Mouse (Mus musculus) adrenal gland, postnatal 36 days (tissue): ENCODE results near the gene Psmd1. TPM values are rescaled to one million over a fixed set of nuclear protein-coding genes. Genes with fewer than 3 reads are reported as not detected.
"Not testable (repeated sequence)": the region's sequence is repeated elsewhere in the genome, so short reads cannot be mapped to it uniquely, and the experiment has no call there.

Experiments used
- DNase-seq, 2 experiments: peaks; one replicate each; pipeline ENCODE4 v3.0.0; 2021; ENCODE audit warnings: mixed read lengths in 1 of 2
- long read RNA-seq, 2 experiments: library from polyadenylated mRNA; stranded (forward); transcript quantifications; one replicate each; pipeline ENCODE4 v2.0.0; 2021; ENCODE audit warnings: borderline sequencing depth in 2 of 2
- total RNA-seq, 2 experiments: library from RNA; stranded (reverse); gene quantifications; 2 replicates each; pipeline ENCODE4 v1.2.3; 2021

Gene Psmd1
- 100 to 1,000 TPM; 122 to 128 TPM for total RNA-seq
- long read RNA-seq, experiment 1, transcript Psmd1-201 (25 exons, 3,112 nt), result major isoform, 10 of 151 reads
- long read RNA-seq, experiment 1, partial matches to known transcripts, result 135 of 151 reads
- long read RNA-seq, experiment 1, other reads (novel, unspliced or antisense), result 6 of 151 reads
- long read RNA-seq, experiment 2, transcript Psmd1-201 (25 exons, 3,112 nt), result major isoform, 35 of 49 reads
- long read RNA-seq, experiment 2, partial matches to known transcripts, result 13 of 49 reads
- long read RNA-seq, experiment 2, other reads (novel, unspliced or antisense), result 1 of 49 reads

DNA sequence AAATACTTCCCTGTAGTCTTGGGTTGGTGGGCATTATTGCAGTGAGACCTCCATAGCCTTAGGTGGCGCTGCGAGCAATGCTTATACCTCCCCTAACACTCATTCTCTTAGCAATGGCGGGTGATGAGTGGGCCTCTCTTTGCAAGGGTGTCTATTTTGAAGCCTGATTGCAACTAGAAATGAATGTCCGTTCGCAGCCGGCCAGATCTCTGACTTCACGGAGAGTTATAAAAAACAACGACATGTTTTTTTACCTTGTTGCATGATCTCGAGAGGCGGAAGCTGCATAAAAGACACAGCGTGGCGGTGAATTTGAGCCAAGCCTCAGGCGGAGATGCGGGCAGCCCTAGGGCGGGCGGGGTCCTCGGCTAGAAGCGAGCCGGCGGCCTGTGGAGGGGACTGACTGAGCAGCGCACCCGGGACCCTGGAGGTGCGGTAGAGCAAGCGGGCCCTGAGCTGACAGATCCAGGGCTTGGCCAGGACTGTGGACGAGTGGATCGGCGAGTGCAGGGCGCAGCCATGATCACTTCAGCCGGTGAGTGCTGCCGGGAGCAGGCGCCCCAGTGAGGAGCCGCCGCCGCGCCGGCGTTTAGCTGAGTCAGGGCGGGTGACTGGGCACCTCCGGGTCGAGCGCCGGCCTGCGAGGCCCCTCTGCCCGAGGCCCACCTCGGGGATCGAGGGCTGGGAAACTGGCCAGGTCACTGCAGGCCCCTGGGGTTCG, at the start of gene Psmd1:
Gene Psmd1 (plus strand): TSS at position 117 of the 721 bp plus-strand sequence.
- DNase-seq, result peak; percentile 89

GRCm38 (mm10) chr1:86015758-86016157, 48.4 kb upstream of the Psmd1 start:
- not testable (repeated sequence) for DNase-seq

DNA sequence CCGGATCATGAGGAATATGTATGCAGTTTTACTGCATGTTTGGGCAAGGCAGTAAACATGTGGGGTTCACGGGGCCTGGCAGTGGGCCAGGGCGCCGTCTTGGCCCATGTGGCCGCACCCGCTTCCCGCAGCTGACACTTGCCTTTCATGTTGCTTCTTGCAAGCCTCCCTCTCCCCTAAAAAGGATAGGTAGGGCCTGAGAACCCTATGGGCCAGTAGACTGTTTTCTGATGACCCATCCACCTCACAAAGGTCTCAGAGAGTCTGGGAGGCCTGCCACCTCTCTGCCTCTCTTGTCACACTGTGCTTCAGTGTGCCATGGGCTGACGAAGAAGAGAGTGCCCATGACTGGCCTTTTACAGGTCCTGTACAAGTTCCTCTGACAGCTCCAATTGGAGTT, 47.7 kb upstream of the Psmd1 start, which contains the start of gene Spata3:
Gene Spata3 (plus strand): TSS at position 301 of the 400 bp plus-strand sequence.
- no peak for DNase-seq

DNA sequence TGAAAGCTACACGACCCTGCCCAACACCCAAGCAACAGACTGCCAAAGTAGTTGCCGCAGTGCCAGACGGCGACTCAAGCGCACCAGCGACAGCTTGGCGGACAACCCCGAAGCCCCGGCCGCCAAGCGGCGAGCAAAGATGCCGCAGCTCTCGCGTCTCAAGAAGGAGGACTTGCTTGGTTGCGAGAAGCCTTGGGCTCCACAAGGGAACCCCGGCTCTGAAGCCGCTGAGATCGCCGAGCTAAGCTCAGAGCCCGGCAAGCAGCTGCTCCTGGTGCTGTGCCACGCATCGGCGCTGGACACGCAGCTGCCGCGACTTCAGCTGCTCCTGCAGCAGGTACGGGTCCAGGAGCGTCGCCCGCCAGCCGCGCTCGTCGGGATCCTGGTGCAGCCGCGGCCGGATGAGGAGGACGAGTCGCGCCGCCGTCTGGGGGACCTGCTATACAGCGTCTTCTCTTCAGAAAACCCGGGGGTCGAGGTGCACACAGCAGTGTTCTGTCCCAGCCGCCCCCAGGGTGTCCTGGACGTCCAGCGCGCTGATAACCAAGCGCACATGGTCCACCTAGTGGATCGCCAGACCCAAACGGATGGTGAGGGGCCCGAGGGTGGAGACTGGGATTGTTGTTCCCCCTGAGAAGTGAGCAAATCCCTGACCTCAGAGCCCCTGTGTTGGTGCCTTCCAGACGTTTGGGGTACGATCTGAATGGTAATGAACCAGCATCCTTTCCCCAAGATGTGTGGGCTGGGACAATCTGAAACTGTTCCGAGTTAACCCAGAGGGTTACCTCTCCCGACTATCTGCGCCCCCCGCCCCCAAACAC, 45.7 kb upstream of the Psmd1 start:
- DNase-seq, result peak; percentile 56 to 58

GRCm38 (mm10) chr1:86021365-86021989, 42.7 kb upstream of the Psmd1 start:
- no peak for DNase-seq

GRCm38 (mm10) chr1:86032273-86032987, 31.8 kb upstream of the Psmd1 start:
- peak; percentile 48 to 52 for DNase-seq

DNA sequence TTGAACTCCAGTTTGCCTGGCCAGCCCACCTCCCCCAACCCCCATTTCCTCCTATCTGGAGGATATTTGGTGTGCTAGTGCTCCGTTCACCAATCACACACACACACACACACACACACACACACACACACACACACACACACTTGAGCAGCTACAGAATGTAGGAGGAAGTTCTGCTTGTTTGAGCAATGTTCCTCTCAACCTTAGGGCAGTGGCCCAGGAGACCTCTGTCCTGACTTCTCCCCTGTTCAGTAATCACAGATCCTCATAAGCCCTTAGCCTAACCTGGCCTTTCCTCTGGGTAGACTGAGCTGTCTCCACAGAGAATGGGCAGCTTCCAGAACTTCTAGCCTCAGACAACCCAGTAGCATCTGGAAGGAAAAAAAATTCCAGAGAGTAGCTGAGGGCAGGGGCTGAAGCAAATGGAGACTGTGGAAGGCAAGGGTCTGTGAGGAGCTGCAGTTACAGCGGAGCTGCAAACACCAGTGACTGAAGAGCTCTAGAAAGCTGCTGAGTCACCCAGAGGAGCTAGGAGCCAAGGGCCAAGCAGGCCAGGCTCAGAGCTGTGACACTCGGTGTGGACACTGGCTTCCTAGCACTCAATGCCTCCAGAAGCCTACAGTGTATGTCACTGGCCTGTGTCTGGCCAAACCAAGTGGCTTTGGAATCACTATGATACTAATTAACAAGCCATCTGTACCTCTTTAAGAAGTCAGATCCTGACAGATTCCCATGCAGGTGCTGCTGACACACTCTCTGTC, 25.8 kb upstream of the Psmd1 start:
- DNase-seq, result peak; percentile 61 to 65

DNA sequence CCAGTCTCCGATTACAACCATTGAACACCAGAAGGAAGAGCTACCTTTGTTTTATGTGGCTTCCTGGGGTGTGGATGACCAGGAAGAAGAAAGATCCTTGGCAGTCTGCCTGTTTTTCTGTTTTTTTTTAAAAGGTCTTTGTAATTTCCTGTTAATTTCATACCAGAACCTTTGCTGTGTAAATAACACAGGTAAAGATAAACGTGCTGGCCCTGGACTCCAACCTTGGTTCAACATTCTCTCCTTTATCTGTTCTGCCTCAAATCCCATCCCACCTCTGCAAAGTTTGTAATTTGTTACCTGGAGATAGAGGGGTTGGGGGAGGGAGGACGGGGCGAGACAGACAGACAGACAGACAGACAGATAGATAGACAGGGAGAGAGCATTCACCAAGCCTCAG, 24.1 kb upstream of the Psmd1 start:
- no peak for DNase-seq

GRCm38 (mm10) chr1:86040817-86041216, 23.4 kb upstream of the Psmd1 start:
- DNase-seq, result no peak

GRCm38 (mm10) chr1:86045056-86045455, 19.1 kb upstream of the Psmd1 start:
- no peak for DNase-seq

GRCm38 (mm10) chr1:86045848-86046805, 18.1 kb upstream of the Psmd1 start, which contains the start of gene 2810459M11Rik:
Gene 2810459M11Rik, plus strand, starts transcription at chr1:86045863.
- DNase-seq, result peak; percentile 49 to 64

DNA sequence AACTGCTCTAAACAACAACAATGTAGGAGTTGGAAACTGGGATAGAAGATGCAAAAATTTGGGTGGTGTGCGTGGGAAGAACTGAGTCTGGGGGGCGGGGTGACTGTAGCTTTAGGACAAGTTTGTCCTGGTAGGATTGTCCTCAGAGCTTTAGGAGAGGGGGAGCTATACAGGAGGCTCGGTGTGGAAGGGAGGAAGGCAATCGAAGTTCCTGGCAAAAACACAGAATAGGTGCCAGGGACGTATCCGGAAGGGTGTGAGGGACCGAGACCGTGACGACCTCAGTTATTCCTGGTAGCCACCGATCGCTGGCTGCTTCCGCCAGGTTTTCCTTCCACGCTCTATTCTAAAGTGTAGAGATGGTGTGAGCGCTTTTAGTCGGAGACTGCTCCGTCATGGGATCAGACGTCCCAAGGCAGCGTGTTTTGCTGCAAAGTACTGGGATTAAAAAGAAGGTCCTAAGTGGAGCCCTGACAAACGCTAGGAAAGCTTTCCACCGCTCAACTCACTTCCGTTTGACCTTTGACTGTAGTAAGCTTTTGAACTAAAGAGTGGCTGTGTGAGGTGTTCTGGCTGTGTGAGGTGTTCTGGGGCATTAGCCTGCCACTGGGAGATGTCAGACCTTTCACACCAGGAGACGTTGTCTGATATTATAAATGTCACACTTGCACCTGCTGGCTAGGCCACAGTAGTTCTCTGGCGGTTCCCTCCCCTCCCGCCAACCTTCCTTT, 17.2 kb upstream of the Psmd1 start:
- DNase-seq, result no peak

DNA sequence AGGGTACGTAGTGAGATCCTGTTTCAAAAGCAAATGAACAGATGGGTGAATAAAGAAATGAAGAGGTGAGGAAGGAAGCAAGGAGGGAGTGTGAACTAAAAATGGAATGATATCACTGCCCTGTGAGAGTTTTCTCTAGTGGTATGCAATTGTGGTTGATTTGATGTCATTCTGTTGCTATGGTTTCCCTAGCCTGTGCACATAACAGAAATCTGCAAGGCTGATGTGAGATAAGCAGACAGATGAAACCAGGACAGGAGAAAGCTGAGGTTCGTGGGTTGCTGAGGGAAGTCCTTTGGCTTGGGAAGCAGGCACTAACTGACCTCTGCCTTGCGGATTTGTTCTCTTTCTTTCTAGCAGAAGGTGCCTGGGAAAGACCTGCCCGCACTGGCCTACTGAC, 16.0 kb upstream of the Psmd1 start:
- DNase-seq, result no peak

- DNase-seq, result no peak
These were observed 15.4 kb upstream of the Psmd1 start for GRCm38 (mm10) chr1:86048744-86049143.

- DNase-seq, result peak; percentile 69 to 73
These were observed 10.8 kb upstream of the Psmd1 start for GRCm38 (mm10) chr1:86053198-86053921.

- DNase-seq, result no peak
These were observed 9.2 kb upstream of the Psmd1 start for GRCm38 (mm10) chr1:86054943-86055342.

GRCm38 (mm10) chr1:86056284-86056683, 7.9 kb upstream of the Psmd1 start:
- DNase-seq, result no peak
